11 mouse cellular contexts compared by ENCODE assay signal in genomic region chr10:39209161-39210025, GRCm38 (mm10). TPM values are rescaled to one million over a fixed set of nuclear protein-coding genes. Genes with fewer than 3 reads are reported as not detected.
DNase-seq lines count a peak whose midpoint lies in the region; ATAC-seq and TF ChIP-seq lines count a peak whose summit lies in the region.
"Had no signal": no experiment of that assay in that cellular context is flagged by ENCODE, and none has a peak within 500 bp of the region (broad histone marks: within the 10 kb centered on the region; RNA-seq: fewer than 3 reads in every experiment).

No protein-coding gene starts in this region.

- 22% methylated on average over 10 of the region's 10 CpGs for WGBS in forebrain, embryonic 16.5 days
- WGBS in neural tube, embryonic 14.5 days, result 23% methylated on average over 10 of the region's 10 CpGs
- WGBS in thymus, adult 2 months, result 91% methylated on average over 10 of the region's 10 CpGs

- 0 out of 2 replicates have a peak, but pooled peaks have one; percentile 8 for TF ChIP-seq CTCF in layer of hippocampus, adult 2 months (conservative IDR thresholded peaks at IDR 0.05)
- no peak for TF ChIP-seq CTCF in thymus, adult 2 months (IDR thresholded peaks at IDR 0.05; ENCODE audit: borderline replicate concordance, control insufficient read depth, extremely low read depth, insufficient read depth, low read length, poor library complexity)

- no peak overlapping the region for H3K4me3 ChIP-seq in layer of hippocampus, adult 2 months
- no peak overlapping the region for H3K4me3 ChIP-seq in forebrain, embryonic 16.5 days (replicated peaks; ENCODE audit: low read length)
- no peak overlapping the region for H3K4me3 ChIP-seq in neural tube, embryonic 14.5 days (ENCODE audit: low read depth, low read length)
- H3K4me3 ChIP-seq in thymus, adult 2 months (ENCODE audit: control insufficient read depth, insufficient read depth, low read length), result no peak overlapping the region
- H3K4me3 ChIP-seq: liver, embryonic 15.5 days had no signal

- H3K9me3 ChIP-seq in forebrain, embryonic 16.5 days (ENCODE audit: control insufficient read depth, low read length), result peaks cover 3% of the 10 kb centered on the region; the same call in 1 of the 2 replicates
- H3K9me3 ChIP-seq in neural tube, embryonic 14.5 days (ENCODE audit: control insufficient read depth, low read length), result no peaks in the 10 kb centered on the region
- H3K9me3 ChIP-seq: G1E; liver, embryonic 15.5 days had no signal

- peaks cover 10% of the 10 kb centered on the region; the same call in 1 of the 2 replicates for H3K4me1 ChIP-seq in forebrain, embryonic 16.5 days (replicated peaks; ENCODE audit: control insufficient read depth, insufficient read depth, low read length)
- H3K4me1 ChIP-seq in neural tube, embryonic 14.5 days (ENCODE audit: control insufficient read depth, insufficient read depth, low read length), result peaks cover 9% of the 10 kb centered on the region; the same call in 1 of the 2 replicates
- H3K4me1 ChIP-seq in thymus, adult 2 months (replicated peaks; ENCODE audit: control insufficient read depth, insufficient read depth, low read length), result no peaks in the 10 kb centered on the region
- H3K4me1 ChIP-seq: liver, embryonic 15.5 days had no signal

- no peak overlapping the region for H3K4me2 ChIP-seq in forebrain, embryonic 16.5 days (ENCODE audit: low read length)
- H3K4me2 ChIP-seq in neural tube, embryonic 14.5 days (ENCODE audit: low read depth, low read length), result no peak overlapping the region
- H3K4me2 ChIP-seq: liver, embryonic 15.5 days had no signal

- TF ChIP-seq POLR2A in thymus, adult 2 months (IDR thresholded peaks at IDR 0.05; ENCODE audit: control insufficient read depth, extremely low read depth, insufficient read depth, low read length, poor library complexity), result no peak

- peak in 1 of 2 experiments; percentile 42 for DNase-seq in layer of hippocampus, adult 2 months (ENCODE audit: low spot score in 2 of 2)
- DNase-seq in layer of hippocampus, adult 11-12 months (ENCODE audit: low spot score), result no peak
- peak; percentile 55 for DNase-seq in adrenal gland, postnatal 10 days
- peak; percentile 26 for DNase-seq in layer of hippocampus, adult 9-11 months
- no peak for DNase-seq in thymus, adult 2 months
- no peak for DNase-seq in thymus, postnatal 4 days

- peak; percentile 89 for ATAC-seq in forebrain, embryonic 16.5 days
- peak; percentile 87 for ATAC-seq in neural tube, embryonic 14.5 days (ENCODE audit: low read depth)

- H3K36me3 ChIP-seq in forebrain, embryonic 16.5 days (ENCODE audit: control insufficient read depth, insufficient read depth), result no peaks in the 10 kb centered on the region
- no peaks in the 10 kb centered on the region for H3K36me3 ChIP-seq in neural tube, embryonic 14.5 days (ENCODE audit: control insufficient read depth, insufficient read depth, low read length)
- H3K36me3 ChIP-seq in thymus, adult 2 months (ENCODE audit: control insufficient read depth, insufficient read depth, low read length), result no peaks in the 10 kb centered on the region
- H3K36me3 ChIP-seq: G1E; liver, embryonic 15.5 days had no signal

- no peak overlapping the region for H3K9ac ChIP-seq in forebrain, embryonic 16.5 days (replicated peaks; ENCODE audit: low read depth, low read length)
- H3K9ac ChIP-seq in neural tube, embryonic 14.5 days (replicated peaks; ENCODE audit: low read depth, low read length), result no peak overlapping the region
- H3K9ac ChIP-seq: liver, embryonic 15.5 days had no signal

- H3K27ac ChIP-seq in layer of hippocampus, adult 2 months, result peak overlapping the region; percentile 82
- H3K27ac ChIP-seq in forebrain, embryonic 16.5 days (ENCODE audit: low read length), result peak overlapping the region; percentile 43
- peak overlapping the region; percentile 69 for H3K27ac ChIP-seq in neural tube, embryonic 14.5 days (ENCODE audit: low read depth, low read length)
- H3K27ac ChIP-seq in thymus, adult 2 months (ENCODE audit: control insufficient read depth, insufficient read depth, low read length), result no peak overlapping the region
- H3K27ac ChIP-seq: liver, embryonic 15.5 days had no signal

- H3K27me3 ChIP-seq in forebrain, embryonic 16.5 days (replicated peaks; ENCODE audit: control insufficient read depth, insufficient read depth, low read length), result no peaks in the 10 kb centered on the region
- H3K27me3 ChIP-seq in neural tube, embryonic 14.5 days (ENCODE audit: control insufficient read depth, insufficient read depth, low read length), result no peaks in the 10 kb centered on the region
- no peaks in the 10 kb centered on the region for H3K27me3 ChIP-seq in thymus, adult 2 months (ENCODE audit: control insufficient read depth, insufficient read depth, low read length)
- H3K27me3 ChIP-seq: liver, embryonic 15.5 days had no signal

RNA-seq across cellular contexts. Expression of gene Ccn6, which starts 45.8 kb away (rescaled TPM):
- total RNA-seq in layer of hippocampus, adult 2 months (2021), result under 1 TPM; 0.32 to 0.44 TPM
- under 1 TPM; 0.48 TPM for total RNA-seq in adrenal gland, postnatal 10 days (2021)
- polyA plus RNA-seq in forebrain, embryonic 16.5 days (2015; fragmentation: Nextera tagmentation; extraction: Ambion mirVana), result 0.38 and 0.67 TPM in 2 replicates
- polyA plus RNA-seq in neural tube, embryonic 14.5 days (2014; fragmentation: Nextera tagmentation; extraction: Ambion mirVana), result 0.37 and 0.43 TPM in 2 replicates
- polyA plus RNA-seq in thymus, adult 2 months (2012; rRNA removed), result not detected in 2 replicates
- total RNA-seq: G1E had no signal
- polyA plus RNA-seq: G1E; liver, embryonic 15.5 days; testis, adult 2 months had no signal

Comparison
In these comparisons a context has a peak if more than half of its experiments do, and no peak if none do; other contexts are left out.
1. DNase-seq: peak in adrenal gland, postnatal 10 days (single experiment) and layer of hippocampus, adult 9-11 months (single experiment); none in layer of hippocampus, adult 11-12 months (single experiment), thymus, adult 2 months (single experiment) and thymus, postnatal 4 days (single experiment).